Mouse (Mus musculus) megakaryocyte, embryonic 14.5 days (primary cell): ENCODE results near the gene Noa1.

Source experiments
- FLI1 ChIP-seq: IDR thresholded peaks from 2 replicates; pipeline ENCODE4 v1.6.1; 2012; ENCODE audit warnings: low read length, inconsistent platforms, mixed read lengths
- GATA1 ChIP-seq: IDR thresholded peaks from 3 replicates; pipeline ENCODE4 v1.6.1; 2012; ENCODE audit warnings: mixed read lengths, low read length, inconsistent platforms, borderline replicate concordance

DNA sequence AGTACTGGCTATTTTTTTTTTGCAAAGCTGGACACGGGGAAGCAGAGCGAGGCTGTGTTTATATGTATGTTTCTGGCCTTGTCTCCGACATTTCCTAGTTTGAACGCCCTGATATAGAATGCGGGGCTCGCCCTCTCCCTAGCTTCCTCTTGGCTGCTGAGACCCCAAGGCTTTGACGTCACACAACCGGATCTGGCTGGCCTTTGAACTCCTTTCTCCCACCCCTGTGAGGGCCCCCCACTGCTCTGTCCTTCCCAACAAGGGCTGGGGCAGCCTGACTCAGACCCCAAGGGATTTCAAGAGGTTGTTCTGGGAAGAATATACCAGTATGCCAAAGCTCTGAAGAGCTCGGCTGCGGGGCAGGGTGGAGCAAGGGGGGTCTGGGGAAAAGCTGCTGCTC is 48.5 kb upstream of the Noa1 start:
- TF ChIP-seq GATA1 (no peak), FLI1 (no peak)
